Mouse (Mus musculus): ENCODE measurements around the gene Plod2. TPM values are rescaled to one million over a fixed set of nuclear protein-coding genes. Genes with fewer than 3 reads are reported as not detected.

The Plod2 gene
- total and polyA plus RNA-seq, 3 experiments = not detected

DNA sequence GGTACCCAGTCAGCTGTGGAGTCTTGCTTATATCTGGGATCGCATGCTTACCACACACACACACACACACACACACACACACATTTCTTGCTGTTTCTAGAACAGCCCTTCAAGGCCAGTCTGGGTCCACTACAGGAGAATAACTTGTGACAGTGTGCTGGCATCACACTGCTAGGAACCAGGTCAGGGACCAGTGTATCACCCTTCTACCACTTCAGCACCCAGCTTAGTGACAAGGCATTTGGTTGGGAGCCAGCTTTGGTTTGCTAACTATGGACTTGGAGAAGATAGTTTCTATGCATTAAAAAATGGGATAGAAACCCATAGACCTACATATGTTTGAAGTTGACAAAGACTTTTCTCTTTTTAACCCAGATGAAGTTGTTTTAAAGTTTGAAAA lies 46.2 kb downstream of the Plod2 start:
- dilution Hi-C loops (cut with MboI; ENCODE audit: extremely low pct_ligation_motif_present, extremely low pct_unique_long_range_greater_than_20kb, low sequenced_read_pairs) (no loop called here), in situ Hi-C loops (cut with MboI; ENCODE audit: low pct_ligation_motif_present, low pct_unique_long_range_greater_than_20kb, low sequenced_read_pairs) (no loop called here)
- H3K27me3 ChIP-seq (replicated peaks) = no peaks in the 10 kb centered on the region
- no peak overlapping the region for H3K9ac ChIP-seq (ENCODE audit: insufficient read depth, low read depth)
- no peak overlapping the region for H3K4me3 ChIP-seq (replicated peaks in 1 of 3; ENCODE audit: low read depth in 2 of 3, low read length in 2 of 3, poor library complexity in 1 of 3)
- peaks cover 3 to 18% of the 10 kb centered on the region in 2 experiments for H3K4me1 ChIP-seq (ENCODE audit: control insufficient read depth in 1 of 2, insufficient read depth in 2 of 2)
- no peaks in the 10 kb centered on the region for H3K36me3 ChIP-seq (replicated peaks in 1 of 2; ENCODE audit: control insufficient read depth in 1 of 2, insufficient read depth in 1 of 2, low read length in 1 of 2)
- TF ChIP-seq CHD2 (IDR thresholded peaks at IDR 0.05; ENCODE audit: low read length) (no peak), NELFE (IDR thresholded peaks at IDR 0.05; ENCODE audit: low read depth, low read length) (no peak), BHLHE40 (IDR thresholded peaks at IDR 0.05; ENCODE audit: low read depth, low read length) (no peak), SIN3A (IDR thresholded peaks at IDR 0.05; ENCODE audit: low read length) (no peak), SMC3 (IDR thresholded peaks at IDR 0.05; ENCODE audit: low read depth, low read length) (no peak), MAZ (IDR thresholded peaks at IDR 0.05; ENCODE audit: low read depth, low read length) (no peak)
- H3K79me2 ChIP-seq (replicated peaks; ENCODE audit: control insufficient read depth, extremely low read depth, insufficient read depth, poor library complexity, severe bottlenecking) = no peaks in the 10 kb centered on the region
- no peak for DNase-seq (ENCODE audit: extremely low read depth)
- H3K27ac ChIP-seq (ENCODE audit: insufficient read depth, low read depth) = no peak overlapping the region
- no peaks in the 10 kb centered on the region for H3K9me3 ChIP-seq (replicated peaks; ENCODE audit: low read length)
- H3K4me2 ChIP-seq (ENCODE audit: insufficient read depth, low read depth, poor library complexity, severe bottlenecking) = no peak overlapping the region

- no peaks in the 10 kb centered on the region for H3K9me3 ChIP-seq (replicated peaks; ENCODE audit: low read length)
- no peaks in the 10 kb centered on the region for H3K27me3 ChIP-seq (replicated peaks)
- H3K4me1 ChIP-seq (ENCODE audit: control insufficient read depth in 1 of 2, insufficient read depth in 2 of 2) = peaks cover 3 to 18% of the 10 kb centered on the region in 2 experiments
- H3K9ac ChIP-seq (ENCODE audit: insufficient read depth, low read depth) = no peak overlapping the region
- H3K4me2 ChIP-seq (ENCODE audit: insufficient read depth, low read depth, poor library complexity, severe bottlenecking) = no peak overlapping the region
- H3K36me3 ChIP-seq (replicated peaks in 1 of 2; ENCODE audit: control insufficient read depth in 1 of 2, insufficient read depth in 1 of 2, low read length in 1 of 2) = no peaks in the 10 kb centered on the region
- no peaks in the 10 kb centered on the region for H3K79me2 ChIP-seq (replicated peaks; ENCODE audit: control insufficient read depth, extremely low read depth, insufficient read depth, poor library complexity, severe bottlenecking)
- DNase-seq (ENCODE audit: extremely low read depth) = no peak
- no peak overlapping the region for H3K27ac ChIP-seq (ENCODE audit: insufficient read depth, low read depth)
- dilution Hi-C loops (cut with MboI; ENCODE audit: extremely low pct_ligation_motif_present, extremely low pct_unique_long_range_greater_than_20kb, low sequenced_read_pairs) (no loop called here), in situ Hi-C loops (cut with MboI; ENCODE audit: low pct_ligation_motif_present, low pct_unique_long_range_greater_than_20kb, low sequenced_read_pairs) (no loop called here)
- no peak overlapping the region for H3K4me3 ChIP-seq (replicated peaks in 1 of 3; ENCODE audit: low read depth in 2 of 3, low read length in 2 of 3, poor library complexity in 1 of 3)
- TF ChIP-seq PAX5 (IDR thresholded peaks at IDR 0.05; ENCODE audit: low read length) = no peak
- no peak for TF ChIP-seq CHD1 (IDR thresholded peaks at IDR 0.05; ENCODE audit: low read depth, low read length)
- no peak for TF ChIP-seq GABPA (IDR thresholded peaks at IDR 0.05; ENCODE audit: insufficient replicate concordance, low read depth, low read length)
- TF ChIP-seq JUN (IDR thresholded peaks at IDR 0.05; ENCODE audit: insufficient read depth, low read depth, low read length) = no peak
- no peak for TF ChIP-seq NRF1 (IDR thresholded peaks at IDR 0.05; ENCODE audit: low read depth, low read length)
- TF ChIP-seq SIN3A (IDR thresholded peaks at IDR 0.05; ENCODE audit: low read length) = no peak
- TF ChIP-seq CHD2 (IDR thresholded peaks at IDR 0.05; ENCODE audit: low read length) = no peak
- no peak for TF ChIP-seq POLR2AphosphoS2 (IDR thresholded peaks at IDR 0.05; ENCODE audit: low read depth, low read length)
- TF ChIP-seq ETS1 (conservative IDR thresholded peaks at IDR 0.05; ENCODE audit: low read depth, low read length) = no peak
- TF ChIP-seq MEF2A (IDR thresholded peaks at IDR 0.05; ENCODE audit: borderline replicate concordance, low read depth, low read length) = no peak
- no peak for TF ChIP-seq E2F4 (IDR thresholded peaks at IDR 0.05; ENCODE audit: insufficient replicate concordance, low read depth, low read length)
- TF ChIP-seq ZMIZ1 (IDR thresholded peaks at IDR 0.05; ENCODE audit: low read depth, low read length) = no peak
- no peak for TF ChIP-seq HCFC1 (IDR thresholded peaks at IDR 0.05; ENCODE audit: low read depth, low read length)
- TF ChIP-seq NELFE (IDR thresholded peaks at IDR 0.05; ENCODE audit: low read depth, low read length) = no peak
- TF ChIP-seq MAFK (IDR thresholded peaks at IDR 0.05; ENCODE audit: insufficient replicate concordance, low read length) = no peak
These were observed 47.0 kb downstream of the Plod2 start for GRCm38 (mm10) chr9:92589021-92589420.

All from CH12.LX (cell line).